Mouse (Mus musculus) bone marrow macrophage, adult 2 months (primary cell): ENCODE measurements around the gene Kmo. TPM values are rescaled to one million over a fixed set of nuclear protein-coding genes. Genes with fewer than 3 reads are reported as not detected.

Source experiments
- H3K27ac ChIP-seq: 2 replicates; pipeline ENCODE4 v1.5.1; 2012; ENCODE audit warnings: low read depth, low read length; ENCODE audit not compliant: insufficient read depth
- H3K4me1 ChIP-seq: 2 replicates; pipeline ENCODE4 v1.6.1; 2012; ENCODE audit warnings: low read length; ENCODE audit not compliant: control insufficient read depth, insufficient read depth
- H3K4me3 ChIP-seq: 2 replicates; pipeline ENCODE4 v1.5.1; 2012; ENCODE audit warnings: mild to moderate bottlenecking, low read length, moderate library complexity; ENCODE audit not compliant: insufficient read depth
- CTCF ChIP-seq: IDR thresholded peaks from 2 replicates; pipeline ENCODE4 v1.5.1; 2012; ENCODE audit warnings: low read depth, mild to moderate bottlenecking, low read length, moderate library complexity
- POLR2A ChIP-seq: IDR thresholded peaks from 2 replicates; pipeline ENCODE4 v1.6.1; 2012; ENCODE audit warnings: mild to moderate bottlenecking, low read depth, low read length, borderline replicate concordance
- polyA plus RNA-seq: library from polyadenylated mRNA; stranded (reverse); fragments of >200 nt; gene quantifications from 2 replicates; pipeline ENCODE4 v1.2.4, GENCODE M21; 2012; ENCODE audit not compliant: missing spikeins, insufficient read depth, insufficient read length

Kmo gene
- polyA plus RNA-seq, 1 experiment = 12.3 TPM

DNA sequence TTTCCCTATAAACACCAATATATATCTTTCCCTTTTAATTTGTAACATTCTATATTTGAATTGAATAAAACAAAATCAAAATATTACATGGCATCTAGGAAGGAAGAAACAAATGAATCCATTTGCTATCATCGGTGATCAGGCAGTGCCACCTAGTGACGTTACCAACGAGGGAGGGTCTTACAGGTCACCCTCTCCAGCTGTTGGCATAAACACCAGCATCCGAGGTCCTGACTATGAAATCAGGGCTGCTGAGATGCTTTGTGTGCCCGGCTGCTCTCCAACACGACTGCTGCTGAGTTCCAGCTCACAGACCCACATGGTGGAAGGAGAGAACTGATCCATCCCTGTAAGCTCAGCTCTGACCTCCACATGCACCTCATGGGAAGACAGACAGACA lies 16.8 kb upstream of the Kmo start:
- no peaks in the 10 kb centered on the region for H3K4me1 ChIP-seq
- H3K27ac ChIP-seq = no peak overlapping the region
- no peak overlapping the region for H3K4me3 ChIP-seq
- no peak for TF ChIP-seq POLR2A
- no peak for TF ChIP-seq CTCF

DNA sequence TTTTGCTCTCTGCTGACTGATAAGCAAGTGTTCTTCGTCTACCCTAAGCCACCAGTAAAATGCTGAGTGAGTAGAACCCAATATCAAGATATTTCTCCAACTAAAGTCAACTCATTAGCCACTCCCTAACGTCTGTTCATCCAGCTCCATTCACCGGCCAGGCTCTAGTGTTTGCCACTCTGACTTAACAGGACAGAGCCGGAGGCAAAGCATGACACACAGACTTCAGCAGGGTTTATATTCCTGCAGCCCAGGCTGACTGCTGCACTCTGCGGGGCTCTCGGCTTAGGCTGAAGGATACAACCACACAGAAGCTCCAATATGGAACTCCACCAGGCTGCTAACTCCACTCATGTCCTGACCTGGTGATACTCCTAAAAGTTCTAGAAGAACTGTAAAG lies 12.9 kb upstream of the Kmo start:
- H3K27ac ChIP-seq = no peak overlapping the region
- no peak for TF ChIP-seq CTCF
- TF ChIP-seq POLR2A = no peak
- H3K4me3 ChIP-seq = no peak overlapping the region
- no peaks in the 10 kb centered on the region for H3K4me1 ChIP-seq

DNA sequence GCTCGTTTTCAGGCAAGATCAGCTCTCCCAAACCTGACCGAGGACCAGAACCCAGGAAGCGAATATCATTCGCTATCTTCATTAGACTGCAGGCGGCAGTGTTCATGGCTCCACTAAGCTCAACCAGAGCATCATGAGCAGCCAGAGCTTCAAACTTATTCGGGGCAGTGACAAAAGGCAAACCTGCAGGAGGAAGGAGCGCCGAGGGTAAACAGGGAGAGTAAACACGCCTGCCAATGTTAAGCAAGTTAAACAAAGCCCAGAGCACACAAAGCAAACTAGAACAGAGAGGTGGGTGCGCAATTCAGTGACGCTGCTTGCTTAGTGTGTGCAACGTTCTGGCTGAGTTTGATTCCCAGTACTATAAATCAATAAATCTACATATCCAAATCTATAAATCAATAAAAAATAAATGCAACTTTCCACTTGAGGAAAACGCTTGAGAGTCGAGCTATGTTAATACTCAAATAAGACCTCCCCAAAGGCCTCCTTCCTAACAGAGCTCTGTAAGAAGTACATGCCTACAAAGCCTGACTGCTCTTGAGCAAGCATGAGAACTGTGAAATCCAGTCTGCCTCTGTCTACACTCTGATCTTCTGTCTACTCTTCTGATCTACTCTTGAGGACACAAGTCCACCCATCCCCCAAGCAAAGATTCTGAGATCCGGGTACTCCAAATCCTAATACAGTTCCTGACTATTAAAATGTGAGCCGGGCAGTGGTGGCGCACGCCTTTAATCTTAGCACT lies 12.2 kb upstream of the Kmo start:
- TF ChIP-seq CTCF (no peak), POLR2A (no peak)
- no peak overlapping the region for H3K27ac ChIP-seq
- no peak overlapping the region for H3K4me3 ChIP-seq
- H3K4me1 ChIP-seq = no peaks in the 10 kb centered on the region

DNA sequence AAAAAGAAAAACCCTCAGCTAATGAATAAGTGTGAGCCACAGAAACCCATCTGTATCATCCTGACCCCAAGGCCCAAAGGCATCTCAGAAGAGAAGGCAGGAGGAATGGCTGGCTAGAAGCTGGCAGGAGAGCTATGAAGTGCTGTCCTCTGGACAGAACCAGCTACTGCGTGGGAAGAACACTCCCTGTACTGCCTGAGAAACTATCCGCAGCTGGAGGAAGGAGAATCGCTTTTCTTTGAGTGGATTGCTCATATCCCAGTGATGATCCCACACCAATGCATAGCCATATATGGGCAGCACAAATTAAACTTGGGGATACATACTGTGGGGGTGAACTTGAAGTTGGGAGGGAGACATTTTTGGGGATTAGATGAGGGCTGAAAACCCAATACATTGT lies 11.5 kb upstream of the Kmo start:
- Histone ChIP-seq H3K27ac (no peak overlapping the region), H3K4me3 (no peak overlapping the region), H3K4me1 (no peaks in the 10 kb centered on the region)
- no peak for TF ChIP-seq POLR2A
- TF ChIP-seq CTCF = no peak

DNA sequence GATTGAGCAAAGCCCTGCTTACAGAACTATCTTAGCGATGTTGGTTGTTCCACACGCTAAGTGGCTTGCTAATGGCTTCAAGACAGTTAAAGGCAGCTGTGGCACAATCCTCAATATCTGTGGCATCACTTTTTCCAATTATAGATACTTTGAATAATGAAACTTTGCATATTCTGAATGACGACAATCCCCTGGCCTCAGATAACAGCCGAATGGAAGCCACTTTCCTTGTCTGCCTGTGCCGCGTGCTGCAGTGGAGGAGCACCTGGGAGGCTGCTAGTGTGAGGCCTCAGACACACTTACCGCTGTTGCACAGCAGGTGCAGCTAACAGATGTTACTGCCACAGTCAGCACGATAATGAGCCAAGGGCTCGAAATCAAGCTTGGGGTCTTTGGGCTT lies 5.2 kb upstream of the Kmo start:
- Histone ChIP-seq H3K4me3 (no peak overlapping the region), H3K27ac (no peak overlapping the region), H3K4me1 (peaks cover 1% of the 10 kb centered on the region)
- TF ChIP-seq POLR2A (no peak), CTCF (no peak)

DNA sequence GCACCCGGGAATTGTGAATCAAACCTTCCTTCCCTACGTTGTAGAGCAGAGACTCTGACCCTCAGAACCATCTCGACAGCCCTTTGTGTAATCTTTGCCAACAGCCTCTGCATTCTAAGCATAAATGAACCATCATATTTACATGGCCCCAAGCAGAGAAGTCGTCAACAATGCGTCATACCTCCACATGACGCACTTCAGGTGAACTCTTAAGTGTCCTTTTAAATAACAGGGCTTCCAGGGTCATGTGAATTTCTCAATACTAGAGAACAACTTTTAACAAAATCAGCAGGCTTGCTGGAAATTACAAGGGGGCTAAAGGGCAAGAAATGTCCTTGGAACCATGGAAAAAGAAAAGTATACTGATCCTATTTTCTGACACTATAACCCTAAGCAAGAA lies 3.5 kb downstream of the Kmo start:
- peaks cover 23% of the 10 kb centered on the region for H3K4me1 ChIP-seq
- H3K4me3 ChIP-seq = no peak overlapping the region
- no peak overlapping the region for H3K27ac ChIP-seq
- no peak for TF ChIP-seq POLR2A
- no peak for TF ChIP-seq CTCF

DNA sequence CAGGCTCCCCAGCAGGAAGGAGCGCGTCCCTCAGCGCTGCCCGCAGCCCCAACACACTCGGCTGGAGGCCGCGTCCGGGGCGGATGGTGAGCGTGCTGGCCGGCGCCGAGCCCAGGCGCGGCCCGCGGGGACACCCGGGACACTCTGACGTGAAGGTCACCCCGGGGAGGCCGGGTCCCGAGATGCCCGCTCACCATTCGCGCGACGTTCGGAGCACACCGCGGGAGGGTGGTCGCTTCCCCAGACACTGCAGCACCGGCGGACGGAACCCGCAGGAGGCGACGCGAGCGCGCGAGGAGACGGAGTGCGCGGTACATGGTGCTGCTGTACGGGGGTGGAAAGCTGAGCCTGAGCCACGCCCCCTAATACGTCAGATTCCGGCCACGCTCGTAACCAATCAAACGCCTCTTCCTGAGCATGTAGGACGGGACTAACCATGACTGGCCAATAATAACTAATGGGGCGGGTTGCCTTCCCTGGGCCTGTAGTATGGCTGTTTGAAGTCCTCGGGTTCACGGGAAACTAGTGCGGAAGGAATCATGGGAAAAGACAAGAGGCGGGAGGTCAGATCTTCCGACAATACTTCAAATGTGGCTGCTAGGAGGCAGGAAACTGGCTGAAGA lies 5.2 kb downstream of the Kmo start, which contains the start of gene Fh1:
Gene Fh1 (minus strand): TSS at position 379 of the 623 bp plus-strand sequence.
- TF ChIP-seq POLR2A = peak; percentile 80; the same call in 1 of the 2 replicates
- TF ChIP-seq CTCF = no peak
- peaks cover 18% of the 10 kb centered on the region for H3K4me1 ChIP-seq
- H3K27ac ChIP-seq = peak within 1 kb of the TSS; percentile 87
- H3K4me3 ChIP-seq = peak within 1 kb of the TSS; percentile 91

DNA sequence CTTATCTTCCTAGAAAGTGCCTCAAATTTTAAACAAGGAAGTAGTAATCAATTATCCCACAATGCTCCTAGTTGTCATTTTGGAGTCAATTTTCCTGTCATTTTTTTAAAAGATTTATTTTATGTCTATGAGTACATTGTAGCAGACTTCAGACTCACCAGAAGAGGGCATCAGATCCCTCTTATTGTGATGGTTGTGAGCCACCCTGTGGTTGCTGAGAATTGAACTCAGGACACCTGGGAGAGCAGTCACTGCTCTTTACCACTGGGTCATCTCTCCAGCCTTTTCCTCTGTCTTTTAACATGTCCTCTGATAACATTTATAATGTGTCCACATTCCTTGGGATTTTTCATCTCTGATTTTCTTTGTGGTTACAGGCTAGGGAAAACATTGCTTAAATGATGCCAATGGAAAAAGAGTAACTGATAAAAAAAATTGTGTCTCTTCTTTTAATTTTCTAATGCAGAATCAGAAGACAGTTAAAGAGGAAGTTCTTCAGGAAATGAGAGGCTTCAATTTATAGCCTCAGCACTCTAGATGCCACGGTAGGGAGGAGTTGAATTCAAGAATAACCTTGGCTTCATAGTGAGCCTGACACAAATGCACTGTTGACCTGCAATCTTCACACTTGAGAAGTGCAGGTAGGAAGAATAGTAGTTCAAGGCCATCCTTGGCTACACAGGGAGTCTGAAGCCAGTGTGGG lies 6.0 kb downstream of the Kmo start:
- H3K4me3 ChIP-seq = peak overlapping the region; percentile 53
- H3K27ac ChIP-seq = peak overlapping the region; percentile 87
- TF ChIP-seq CTCF (0 out of 2 replicates have a peak, but pooled peaks have one; percentile 37), POLR2A (no peak)
- H3K4me1 ChIP-seq = peaks cover 16% of the 10 kb centered on the region

DNA sequence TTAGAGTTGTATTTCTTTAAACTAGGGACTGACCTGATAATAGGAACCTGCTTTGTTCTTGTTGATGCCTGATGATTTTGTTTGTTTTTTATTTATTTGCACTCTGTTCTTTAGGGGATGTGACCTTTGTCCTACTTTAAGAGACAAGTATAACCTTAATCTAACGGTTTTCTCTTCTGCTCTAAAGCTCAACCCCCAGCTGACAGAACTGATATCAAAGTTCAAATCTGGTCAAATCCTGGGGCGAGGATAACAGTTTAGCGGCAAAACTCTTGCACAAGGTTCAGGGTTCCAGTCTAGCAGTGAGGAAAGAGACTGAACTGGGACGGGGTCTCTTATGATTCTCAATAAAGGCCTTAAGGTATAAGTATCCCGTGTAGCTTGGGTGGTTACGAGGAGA lies 9.1 kb downstream of the Kmo start:
- peaks cover 18% of the 10 kb centered on the region for H3K4me1 ChIP-seq
- no peak overlapping the region for H3K4me3 ChIP-seq
- H3K27ac ChIP-seq = no peak overlapping the region
- no peak for TF ChIP-seq POLR2A
- no peak for TF ChIP-seq CTCF

DNA sequence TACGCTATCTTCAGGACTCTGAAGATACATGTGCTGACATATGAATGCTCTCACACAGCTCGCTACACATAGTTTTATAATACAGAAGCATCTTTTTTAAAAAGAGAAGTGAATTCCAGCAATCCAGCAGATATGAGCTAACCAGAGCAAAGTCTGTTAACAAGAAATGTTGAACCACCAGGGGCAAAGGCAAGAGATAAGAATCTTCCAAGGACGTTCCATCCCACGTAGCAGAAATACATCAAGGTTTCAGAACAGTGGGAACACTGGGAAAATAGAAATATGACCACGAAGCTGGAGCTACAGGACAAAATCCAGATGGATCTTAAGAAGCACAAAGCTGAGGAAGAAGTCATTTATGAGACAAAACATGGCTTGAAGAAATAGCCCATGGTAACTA lies 10.2 kb downstream of the Kmo start:
- Histone ChIP-seq H3K27ac (no peak overlapping the region), H3K4me3 (no peak overlapping the region), H3K4me1 (peaks cover 16% of the 10 kb centered on the region)
- TF ChIP-seq CTCF = no peak
- no peak for TF ChIP-seq POLR2A
